Comparison of ENCODE assay signal across 19 mouse cellular contexts in the genomic region with DNA sequence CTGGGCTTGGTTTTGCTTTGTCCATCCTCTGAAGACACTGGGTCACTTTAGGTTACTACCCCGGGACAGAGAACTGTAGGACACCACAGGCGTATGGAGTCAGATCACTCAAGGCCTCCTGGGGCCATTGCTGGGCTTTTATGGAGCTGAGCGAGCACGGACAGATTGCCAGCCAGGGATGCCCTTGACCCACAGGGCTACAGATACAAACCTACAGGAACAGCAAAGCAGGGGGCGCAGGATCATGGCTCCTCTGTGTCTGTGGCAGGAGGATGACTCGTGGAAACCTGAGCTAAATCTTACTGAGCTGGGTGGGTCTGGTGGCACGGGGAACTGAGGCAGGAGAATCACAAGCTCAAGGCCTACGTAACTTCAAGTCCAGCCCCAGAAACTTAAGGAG. TPM values are rescaled to one million over a fixed set of nuclear protein-coding genes. Genes with fewer than 3 reads are reported as not detected.
DNase-seq lines count a peak whose midpoint lies in the region.
"Had no signal": no experiment of that assay in that cellular context is flagged by ENCODE, and none has a peak within 500 bp of the region (broad histone marks: within the 10 kb centered on the region; RNA-seq: fewer than 3 reads in every experiment).

No protein-coding gene starts in this region.

- peak; percentile 70 for DNase-seq in adrenal gland, adult 2 months
- no peak for DNase-seq in adrenal gland, postnatal 4 days (ENCODE audit: low spot score in 2 of 2)
- peak; percentile 50 for DNase-seq in adrenal gland, postnatal 14 days
- DNase-seq in adrenal gland, adult 8-10 months, result no peak
- peak; percentile 55 to 65 for DNase-seq in adrenal gland, postnatal 36 days
- no peak for DNase-seq in spleen, adult 18-20 months
- DNase-seq: cerebellum, adult 11-12 months; cerebellum, adult 2 months; cerebellum, adult 9-10 months; cerebellum, postnatal 10 days; cerebellum, postnatal 25 days; forebrain, postnatal 0 days had no signal

RNA-seq across cellular contexts. Expression of a gene that starts 1.4 kb away (rescaled TPM):
- 100 to 1,000 TPM; 212 to 236 TPM for total RNA-seq in adrenal gland, adult 2 months (2021)
- 450 and 491 TPM in 2 replicates for polyA plus RNA-seq in adrenal gland, adult 2 months (2012; rRNA removed)
- total RNA-seq in adrenal gland, postnatal 4 days (2021), result 100 to 1,000 TPM; 226 to 243 TPM
- total RNA-seq in adrenal gland, postnatal 14 days (2021), result 205 and 257 TPM in 2 replicates
- 100 to 1,000 TPM; 185 to 202 (median 191) TPM for total RNA-seq in adrenal gland, adult 8-10 months (2022)
- total RNA-seq in adrenal gland, postnatal 36 days (2021), result 100 to 1,000 TPM; 241 to 271 TPM

RNA-seq across cellular contexts. Expression of a gene that starts 27.5 kb away (rescaled TPM):
- total RNA-seq in adrenal gland, adult 2 months (2021), result 10 to 100 TPM; 86.5 to 87.6 TPM
- 29.6 and 33.6 TPM in 2 replicates for polyA plus RNA-seq in adrenal gland, adult 2 months (2012; rRNA removed)
- 100 to 1,000 TPM; 106 to 108 TPM for total RNA-seq in adrenal gland, postnatal 4 days (2021)
- total RNA-seq in adrenal gland, postnatal 14 days (2021), result 101 and 108 TPM in 2 replicates
- 10 to 100 TPM; 60.2 to 98.3 (median 79.4) TPM for total RNA-seq in adrenal gland, adult 8-10 months (2022)
- total RNA-seq in adrenal gland, postnatal 36 days (2021), result 10 to 100 TPM; 88.0 to 92.1 TPM

RNA-seq across cellular contexts. Expression of a gene that starts 27.6 kb away (rescaled TPM):
- total RNA-seq in adrenal gland, adult 2 months (2021), result 100 to 1,000 TPM; 103 to 113 TPM
- polyA plus RNA-seq in adrenal gland, adult 2 months (2012; rRNA removed), result 26.2 and 27.3 TPM in 2 replicates
- total RNA-seq in adrenal gland, postnatal 4 days (2021), result 100 to 1,000 TPM; 106 to 113 TPM
- 106 and 112 TPM in 2 replicates for total RNA-seq in adrenal gland, postnatal 14 days (2021)
- total RNA-seq in adrenal gland, adult 8-10 months (2022), result 10 to 100 TPM; 93.0 to 98.7 (median 95.5) TPM
- 100 to 1,000 TPM; 113 to 117 TPM for total RNA-seq in adrenal gland, postnatal 36 days (2021)

RNA-seq across cellular contexts. Expression of a gene that starts 28.7 kb away (rescaled TPM):
- total RNA-seq in adrenal gland, adult 2 months (2021), result not detected
- polyA plus RNA-seq in adrenal gland, adult 2 months (2012; rRNA removed), result not detected in 2 replicates
- not detected for total RNA-seq in adrenal gland, postnatal 4 days (2021)
- total RNA-seq in adrenal gland, postnatal 14 days (2021), result not detected in 2 replicates
- not detected for total RNA-seq in adrenal gland, adult 8-10 months (2022)
- total RNA-seq in adrenal gland, postnatal 36 days (2021), result not detected
- total RNA-seq: forebrain, postnatal 0 days had no signal
- polyA plus RNA-seq: C2C12; cerebellum, adult 2 months; cortical plate, adult 2 months; embryonic facial prominence, embryonic 12.5 days; embryonic facial prominence, embryonic 14.5 days; forebrain, embryonic 11.5 days; forebrain, embryonic 13.5 days; forebrain, embryonic 15.5 days; forebrain, postnatal 0 days had no signal

RNA-seq across cellular contexts. Expression of a gene that starts 28.9 kb away (rescaled TPM):
- 100 to 1,000 TPM; 111 to 129 TPM for total RNA-seq in adrenal gland, adult 2 months (2021)
- polyA plus RNA-seq in adrenal gland, adult 2 months (2012; rRNA removed), result 70.9 and 78.6 TPM in 2 replicates
- 100 to 1,000 TPM; 114 to 121 TPM for total RNA-seq in adrenal gland, postnatal 4 days (2021)
- total RNA-seq in adrenal gland, postnatal 14 days (2021), result 101 and 105 TPM in 2 replicates
- 100 to 1,000 TPM; 127 to 148 (median 140) TPM for total RNA-seq in adrenal gland, adult 8-10 months (2022)
- total RNA-seq in adrenal gland, postnatal 36 days (2021), result 100 to 1,000 TPM; 120 to 123 TPM

Comparison
In these comparisons a context has a peak if more than half of its experiments do, and no peak if none do; other contexts are left out.
1. DNase-seq: peak in adrenal gland, adult 2 months (single experiment), adrenal gland, postnatal 14 days (single experiment) and adrenal gland, postnatal 36 days (2 of 2); none in adrenal gland, postnatal 4 days (0 of 2), adrenal gland, adult 8-10 months (single experiment) and spleen, adult 18-20 months (0 of 2).